Mouse (Mus musculus): ENCODE data around the gene Adam33.
"Not testable (repeated sequence)": the region's sequence is repeated elsewhere in the genome, so short reads cannot be mapped to it uniquely, and the experiment has no call there.

Adam33 gene

GRCm38 (mm10) chr2:131063404-131063864, at the start of gene Adam33:
Gene Adam33 (minus strand): TSS chr2:131063814.
- DNase-seq (ENCODE audit: low read depth, low spot score): no peak

GRCm38 (mm10) chr2:131105989-131106388, 42.4 kb upstream of the Adam33 start:
- no peak for DNase-seq (ENCODE audit: low read depth, low spot score)

GRCm38 (mm10) chr2:131105061-131105460, 41.4 kb upstream of the Adam33 start:
- DNase-seq (ENCODE audit: low read depth, low spot score): not testable (repeated sequence)

- DNase-seq (ENCODE audit: low read depth, low spot score): no peak
Observed at GRCm38 (mm10) chr2:131104021-131104420, 40.4 kb upstream of the Adam33 start.

DNA sequence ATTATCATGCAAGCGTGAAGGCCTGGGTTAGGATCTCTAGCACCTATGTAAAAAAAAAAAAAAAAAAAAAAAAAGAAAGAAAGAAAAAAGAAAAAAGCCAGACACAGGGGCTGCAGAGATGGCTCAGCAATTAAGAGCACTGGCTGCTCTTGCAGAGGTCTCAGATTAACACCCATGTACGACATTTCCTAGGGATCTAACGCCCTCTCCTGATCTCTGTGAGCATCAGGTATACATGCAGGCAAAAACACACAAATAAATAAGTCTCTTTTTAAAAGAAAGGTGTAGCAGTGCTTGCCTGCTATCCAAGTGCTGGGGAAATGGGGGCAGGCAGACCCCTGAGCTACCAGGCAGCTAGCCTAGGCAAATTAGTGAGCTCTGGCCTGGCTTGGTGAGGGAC, 37.9 kb upstream of the Adam33 start:
- DNase-seq (ENCODE audit: low read depth, low spot score): no peak

DNA sequence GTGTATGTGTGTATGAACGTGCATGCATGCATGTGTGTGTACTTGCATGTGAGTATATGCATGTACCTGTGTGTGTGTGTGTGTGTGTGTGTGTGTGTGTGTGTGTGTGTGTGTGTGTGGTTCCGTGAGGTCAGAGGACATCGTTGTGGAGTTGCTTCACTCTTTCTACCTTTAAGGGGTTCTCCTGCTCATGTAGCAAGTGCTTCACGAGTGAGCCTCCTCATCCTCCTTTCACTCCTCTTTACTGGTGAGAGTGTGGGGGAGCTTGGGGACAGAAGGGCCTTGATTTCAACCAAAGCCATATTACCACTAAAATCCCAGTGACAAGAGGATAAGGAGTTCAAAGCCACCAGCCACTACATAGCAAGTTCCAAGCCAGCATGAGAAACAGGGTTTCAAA, 33.5 kb upstream of the Adam33 start:
- no peak for DNase-seq (ENCODE audit: low read depth, low spot score)

DNA sequence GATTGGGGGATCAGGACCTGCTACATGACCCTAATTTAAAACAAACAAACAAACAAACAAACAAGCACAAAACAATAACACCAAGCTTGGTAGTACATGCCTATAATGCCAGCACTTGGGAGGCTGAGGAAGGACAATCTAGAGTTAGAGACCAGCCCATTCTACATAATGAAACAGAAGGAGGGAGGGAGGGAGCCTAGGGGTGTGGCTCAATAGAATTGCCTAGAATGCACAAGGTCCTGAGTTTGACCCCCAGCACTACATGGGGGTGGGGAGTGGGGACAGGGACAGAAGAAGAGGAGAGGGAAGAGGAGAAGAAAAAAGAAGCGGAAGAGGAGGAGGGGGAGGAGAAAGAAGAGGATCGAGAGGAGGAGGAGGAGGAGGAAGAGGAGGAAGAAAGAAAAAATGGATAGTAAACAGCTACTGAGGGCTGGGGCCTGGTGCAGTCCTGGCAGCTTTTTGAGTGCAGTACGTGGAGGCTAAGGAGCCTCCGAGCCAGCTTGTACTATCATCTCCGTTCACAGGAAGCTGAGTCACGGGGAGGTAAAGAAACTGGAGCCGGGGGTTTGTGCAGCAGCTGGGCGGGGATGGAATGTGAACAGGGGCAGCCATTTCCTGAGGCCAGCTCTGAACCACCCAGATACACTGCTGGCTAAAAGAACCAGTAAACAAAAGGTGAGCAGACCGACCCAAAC, 32.6 kb upstream of the Adam33 start:
- DNase-seq (ENCODE audit: low read depth, low spot score): no peak

GRCm38 (mm10) chr2:131094823-131095222, 31.2 kb upstream of the Adam33 start:
- DNase-seq (ENCODE audit: low read depth, low spot score): peak; percentile 50

- no peak for DNase-seq (ENCODE audit: low read depth, low spot score)
Observed at GRCm38 (mm10) chr2:131093577-131093976, 30.0 kb upstream of the Adam33 start.

DNA sequence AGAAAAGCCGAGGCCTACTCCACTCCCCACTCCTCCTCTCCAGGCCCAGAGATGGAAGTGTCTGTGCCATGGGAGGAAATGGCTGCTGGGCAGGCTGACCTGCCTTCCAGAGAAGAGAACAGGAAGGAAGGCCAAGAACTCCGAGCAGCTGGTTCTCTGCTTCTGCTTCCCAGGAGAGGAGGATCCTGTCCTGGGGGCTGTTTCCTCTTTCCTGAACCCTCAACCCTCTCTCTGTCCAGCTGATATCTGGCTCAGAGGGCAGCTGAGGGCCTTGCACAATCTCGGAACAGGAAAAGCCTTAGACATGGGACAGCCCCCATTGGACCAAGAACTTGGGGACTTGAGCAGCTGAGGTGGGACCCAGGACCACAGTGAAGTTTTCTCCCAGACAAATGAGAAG, 27.2 kb upstream of the Adam33 start:
- no peak for DNase-seq (ENCODE audit: low read depth, low spot score)

DNA sequence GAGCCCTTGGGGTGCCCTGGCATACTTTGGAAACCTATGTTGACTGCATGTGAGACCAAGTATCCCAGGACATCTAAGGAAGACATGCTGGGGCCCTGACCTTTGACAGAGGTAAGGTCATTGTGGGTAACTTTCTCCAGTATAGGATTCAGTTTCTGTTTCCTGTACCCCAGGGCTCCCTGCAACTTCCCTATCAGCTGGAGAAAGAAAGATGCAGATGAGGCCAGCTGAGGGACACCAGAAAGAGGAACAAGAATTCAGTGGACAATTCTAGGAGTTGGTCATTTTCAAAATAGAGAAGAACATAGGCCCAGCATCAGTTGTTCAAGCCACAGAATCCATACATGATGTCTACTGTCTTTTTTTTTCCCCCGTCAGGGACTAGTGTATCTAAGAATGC, 26.0 kb upstream of the Adam33 start:
- DNase-seq (ENCODE audit: low read depth, low spot score): no peak

- no peak for DNase-seq (ENCODE audit: low read depth, low spot score)
Observed at GRCm38 (mm10) chr2:131088581-131088980, 25.0 kb upstream of the Adam33 start.

DNA sequence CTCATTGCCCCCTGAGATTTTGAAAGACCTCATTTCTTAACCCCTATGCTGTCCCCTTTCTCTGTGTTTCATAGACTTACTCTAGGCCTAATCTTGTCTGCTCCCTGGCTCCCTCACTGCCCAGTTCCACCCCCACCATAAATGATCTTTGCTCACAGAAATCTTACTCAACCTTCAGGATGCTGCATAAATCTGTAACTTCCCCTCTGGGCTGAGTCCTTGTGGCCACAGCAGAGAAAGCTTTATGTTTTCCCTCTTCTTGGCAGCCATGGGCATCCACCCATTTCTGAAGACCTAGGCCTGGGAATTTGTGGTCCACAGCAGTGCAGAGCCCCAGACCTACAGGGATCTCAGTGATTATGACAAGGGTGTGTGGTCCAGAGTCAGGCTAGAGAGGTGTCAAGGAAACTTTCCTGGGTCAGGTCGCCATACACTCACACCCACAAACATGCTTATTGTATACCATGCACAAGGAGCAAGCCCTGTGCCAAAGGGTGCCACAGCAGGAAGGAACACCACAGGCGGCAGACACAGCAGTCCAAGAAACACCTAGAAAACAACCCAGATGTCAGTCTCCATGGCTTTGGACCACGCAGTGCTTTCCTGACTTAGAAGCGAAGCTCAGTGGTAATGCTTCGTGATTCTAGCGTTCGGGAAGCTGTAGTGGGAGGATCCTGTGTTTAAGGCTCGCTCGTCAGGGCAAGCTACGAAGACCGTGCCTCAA, 23.2 kb upstream of the Adam33 start, which contains the start of gene Siglec1:
TSS of gene Siglec1 (minus strand) at position 99 of the 724 bp plus-strand sequence.
- no peak for DNase-seq (ENCODE audit: low read depth, low spot score)

DNA sequence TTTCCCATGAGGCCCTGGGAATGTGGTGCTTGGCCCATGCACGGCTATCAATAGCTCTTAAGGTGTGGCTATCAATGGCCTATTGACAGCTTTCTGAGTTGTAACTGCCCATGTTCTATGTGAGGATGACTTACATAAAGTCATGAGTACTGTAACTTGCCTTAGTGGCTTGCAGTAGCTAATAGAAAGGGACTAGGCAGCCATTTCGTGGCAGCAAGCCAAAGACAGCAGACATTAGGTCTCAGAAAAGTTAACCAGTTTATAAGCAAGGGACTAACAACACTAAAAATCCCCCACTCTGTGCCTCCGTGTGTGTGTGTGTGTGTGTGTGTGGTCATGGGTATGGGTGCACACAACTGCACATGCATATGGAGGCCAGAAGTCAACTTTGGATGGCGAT, 20.6 kb upstream of the Adam33 start:
- DNase-seq (ENCODE audit: low read depth, low spot score): no peak

- no peak for DNase-seq (ENCODE audit: low read depth, low spot score)
Observed at GRCm38 (mm10) chr2:131080507-131080906, 16.9 kb upstream of the Adam33 start.

DNA sequence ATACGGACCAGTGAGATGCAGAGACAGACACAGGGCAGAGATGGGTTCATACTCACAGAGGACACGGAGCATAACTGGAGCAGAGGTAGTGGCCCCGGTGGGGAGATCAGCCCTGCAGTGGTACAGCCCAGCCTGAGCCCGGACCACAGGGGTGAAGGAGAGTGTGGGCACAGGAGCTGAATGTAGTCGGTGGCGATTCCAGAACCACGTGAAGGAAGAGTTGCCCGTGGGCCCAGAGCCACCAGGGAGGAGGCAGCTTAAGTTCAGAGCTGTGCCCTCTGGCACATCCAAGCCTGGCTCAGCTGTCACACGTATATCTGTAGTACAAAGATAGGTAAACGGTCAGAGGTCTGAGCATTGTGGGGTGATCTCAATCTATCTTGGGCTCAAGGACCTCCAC, 8.9 kb upstream of the Adam33 start:
- DNase-seq (ENCODE audit: low read depth, low spot score): no peak

- no peak for DNase-seq (ENCODE audit: low read depth, low spot score)
Observed at GRCm38 (mm10) chr2:131067481-131067880, 3.9 kb upstream of the Adam33 start.

DNA sequence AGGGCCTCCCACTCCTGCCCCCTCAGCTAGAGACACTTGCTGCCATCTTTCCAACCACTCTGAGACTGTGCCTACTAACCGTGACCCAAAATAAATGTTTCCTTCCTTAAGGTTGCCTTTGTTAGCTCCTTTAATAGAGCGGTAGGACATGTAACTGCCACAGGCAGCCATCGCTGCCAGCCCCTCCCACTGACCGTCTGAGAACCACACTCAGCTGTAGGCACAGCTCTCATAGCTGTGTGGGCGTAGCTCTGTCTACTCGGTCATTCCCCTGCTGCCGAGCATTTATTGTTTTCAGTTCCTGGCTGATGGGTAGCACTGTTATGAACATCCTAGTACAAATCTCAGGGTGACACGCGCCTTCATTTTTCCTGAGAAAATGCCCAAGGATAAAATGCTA, 2.7 kb upstream of the Adam33 start:
- no peak for DNase-seq (ENCODE audit: low read depth, low spot score)

- no peak for DNase-seq (ENCODE audit: low read depth, low spot score)
Observed at GRCm38 (mm10) chr2:131061607-131062006, 2.0 kb downstream of the Adam33 start.

- DNase-seq (ENCODE audit: low read depth, low spot score): no peak
Observed at GRCm38 (mm10) chr2:131060784-131061183, 2.8 kb downstream of the Adam33 start.

- DNase-seq (ENCODE audit: low read depth, low spot score): no peak
Observed at GRCm38 (mm10) chr2:131059781-131060540, 3.7 kb downstream of the Adam33 start.

DNA sequence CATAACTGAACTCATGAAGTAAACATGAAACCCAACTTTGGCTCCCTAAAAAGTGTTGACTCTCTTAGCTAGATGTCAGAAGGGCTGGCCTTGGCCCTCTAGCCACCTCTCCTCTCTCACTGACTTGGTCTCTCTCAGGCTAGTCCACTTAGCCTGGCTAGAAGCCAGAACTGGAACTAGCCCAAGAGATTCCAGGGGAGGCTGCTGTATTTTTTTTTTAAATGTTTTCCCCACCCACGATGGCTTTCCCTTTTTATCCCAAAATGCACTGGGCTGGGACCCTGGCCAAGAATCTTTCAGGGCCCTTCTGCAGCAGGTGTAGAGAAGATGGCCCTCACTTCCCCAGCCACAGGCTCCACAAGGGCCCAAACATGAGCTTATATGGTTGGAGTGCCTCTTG, 4.2 kb downstream of the Adam33 start:
- no peak for DNase-seq (ENCODE audit: low read depth, low spot score)

Data from retina, adult 2 months (tissue).